Mouse (Mus musculus) CH12.LX (cell line): ENCODE measurements around the gene Smurf2. TPM values are rescaled to one million over a fixed set of nuclear protein-coding genes. Genes with fewer than 3 reads are reported as not detected.

Experiments used
- DNase-seq: peaks from one replicate; pipeline ENCODE4 v3.0.0-alpha.2; 2013; ENCODE audit errors: extremely low read depth
- H3K27ac ChIP-seq: 2 replicates; pipeline ENCODE4 v1.5.1; 2012; ENCODE audit warnings: low read depth, mild to moderate bottlenecking, control low read depth, moderate library complexity; ENCODE audit not compliant: insufficient read depth
- H3K27me3 ChIP-seq: replicated peaks from 2 replicates; pipeline ENCODE3; 2012; ENCODE audit warnings: inconsistent platforms
- H3K36me3 ChIP-seq, 2 experiments: replicated peaks in 1 of 2; 2 replicates each; pipeline versions ENCODE3 to v1.6.1; 2012; ENCODE audit warnings: inconsistent platforms in 1 of 2, low read length in 1 of 2, mild to moderate bottlenecking in 1 of 2, mixed read lengths in 1 of 2, moderate library complexity in 1 of 2; ENCODE audit not compliant: control insufficient read depth in 1 of 2, insufficient read depth in 1 of 2
- H3K4me1 ChIP-seq, 2 experiments: 2 replicates each; pipeline ENCODE4 v1.6.1; 2012; ENCODE audit warnings: inconsistent platforms in 1 of 2, moderate library complexity in 1 of 2; ENCODE audit not compliant: insufficient read depth in 2 of 2, control insufficient read depth in 1 of 2
- H3K4me2 ChIP-seq: 2 replicates; pipeline ENCODE4 v1.6.1; 2012; ENCODE audit warnings: low read depth, mild to moderate bottlenecking, control low read depth; ENCODE audit not compliant: poor library complexity, insufficient read depth, severe bottlenecking
- H3K4me3 ChIP-seq, 3 experiments: fragments of 150-350 bp in 1 of 3; sonication (generic) in 1 of 3; replicated peaks in 1 of 3; 2 replicates each; pipeline versions ENCODE3 to v1.5.1; 2011 to 2012; ENCODE audit warnings: low read depth in 2 of 3, low read length in 2 of 3, mild to moderate bottlenecking in 2 of 3, moderate library complexity in 2 of 3, control low read depth in 1 of 3, improper control_type of control experiment in 1 of 3, inconsistent platforms in 1 of 3, mixed read lengths in 1 of 3; ENCODE audit not compliant: poor library complexity in 1 of 3
- H3K79me2 ChIP-seq: replicated peaks from 2 replicates; pipeline ENCODE4 v1.6.1; 2012; ENCODE audit warnings: mild to moderate bottlenecking, moderate library complexity; ENCODE audit not compliant: control insufficient read depth, poor library complexity, insufficient read depth, severe bottlenecking; ENCODE audit errors: extremely low read depth
- H3K9ac ChIP-seq: 2 replicates; pipeline ENCODE4 v1.6.1; 2012; ENCODE audit warnings: low read depth, mild to moderate bottlenecking, control low read depth, moderate library complexity; ENCODE audit not compliant: insufficient read depth
- H3K9me3 ChIP-seq: replicated peaks from 2 replicates; pipeline ENCODE3; 2012; ENCODE audit warnings: low read length, inconsistent platforms, mixed read lengths
- CTCF ChIP-seq, 2 experiments: IDR thresholded peaks in 1 of 2; conservative IDR thresholded peaks in 1 of 2; 2 replicates each; pipeline ENCODE4 v1.5.1; 2011 to 2012; ENCODE audit warnings: low read depth in 2 of 2, low read length in 2 of 2, improper control_type of control experiment in 1 of 2, inconsistent platforms in 1 of 2, mild to moderate bottlenecking in 1 of 2, moderate library complexity in 1 of 2
- E2F4 ChIP-seq: IDR thresholded peaks from 2 replicates; pipeline ENCODE4 v1.6.1; 2011; ENCODE audit warnings: low read depth, low read length, improper control_type of control experiment; ENCODE audit not compliant: insufficient replicate concordance
- ELF1 ChIP-seq: IDR thresholded peaks from 2 replicates; pipeline ENCODE4 v1.6.1; 2014; ENCODE audit warnings: low read depth, mild to moderate bottlenecking, inconsistent platforms, low read length, improper control_type of control experiment
- IRF4 ChIP-seq: IDR thresholded peaks from 2 replicates; pipeline ENCODE4 v1.6.1; 2014; ENCODE audit warnings: low read depth, mild to moderate bottlenecking, inconsistent platforms, low read length, improper control_type of control experiment
- KAT2A ChIP-seq: IDR thresholded peaks from 2 replicates; pipeline ENCODE4 v1.6.1; 2012; ENCODE audit warnings: low read length, improper control_type of control experiment, inconsistent platforms; ENCODE audit not compliant: insufficient replicate concordance
- MAFK ChIP-seq: IDR thresholded peaks from 2 replicates; pipeline ENCODE4 v1.6.1; 2011; ENCODE audit warnings: low read length, improper control_type of control experiment; ENCODE audit not compliant: insufficient replicate concordance
- MAX ChIP-seq: IDR thresholded peaks from 2 replicates; pipeline ENCODE4 v1.6.1; 2011; ENCODE audit warnings: low read length, improper control_type of control experiment
- MAZ ChIP-seq: IDR thresholded peaks from 2 replicates; pipeline ENCODE4 v1.6.1; 2012; ENCODE audit warnings: low read depth, mild to moderate bottlenecking, inconsistent platforms, low read length, improper control_type of control experiment, moderate library complexity
- MYC ChIP-seq: IDR thresholded peaks from 2 replicates; pipeline ENCODE4 v1.6.1; 2011; ENCODE audit warnings: low read depth, mild to moderate bottlenecking, improper control_type of control experiment, low read length
- POLR2AphosphoS2 ChIP-seq: IDR thresholded peaks from 2 replicates; pipeline ENCODE4 v1.6.1; 2011; ENCODE audit warnings: low read depth, low read length, improper control_type of control experiment
- RAD21 ChIP-seq: IDR thresholded peaks from 2 replicates; pipeline ENCODE4 v1.6.1; 2011; ENCODE audit warnings: low read depth, mild to moderate bottlenecking, low read length, improper control_type of control experiment, moderate library complexity
- SIN3A ChIP-seq: IDR thresholded peaks from 2 replicates; pipeline ENCODE4 v1.6.1; 2012; ENCODE audit warnings: low read length, improper control_type of control experiment, inconsistent platforms
- SMC3 ChIP-seq: IDR thresholded peaks from 2 replicates; pipeline ENCODE4 v1.6.1; 2011; ENCODE audit warnings: low read depth, low read length, improper control_type of control experiment
- TBP ChIP-seq: conservative IDR thresholded peaks from 2 replicates; pipeline ENCODE4 v1.6.1; 2011; ENCODE audit warnings: low read depth, low read length, improper control_type of control experiment
- USF2 ChIP-seq: conservative IDR thresholded peaks from 2 replicates; pipeline ENCODE4 v1.6.1; 2011; ENCODE audit warnings: low read depth, low read length, improper control_type of control experiment
- ZC3H11A ChIP-seq: IDR thresholded peaks from 2 replicates; pipeline ENCODE4 v1.6.1; 2012; ENCODE audit warnings: low read depth, mild to moderate bottlenecking, inconsistent platforms, low read length, improper control_type of control experiment
- ZKSCAN1 ChIP-seq: IDR thresholded peaks from 2 replicates; pipeline ENCODE4 v1.6.1; 2012; ENCODE audit warnings: low read depth, inconsistent platforms, low read length, improper control_type of control experiment, borderline replicate concordance
- ZNF384 ChIP-seq: IDR thresholded peaks from 2 replicates; pipeline ENCODE4 v1.6.1; 2012; ENCODE audit warnings: low read depth, low read length, improper control_type of control experiment, inconsistent platforms
- dilution Hi-C: fragments of 300-500 bp; cut with MboI; formaldehyde crosslinking; loops from 2 replicates; pipeline ENCODE4 v1.14.3; 2020; ENCODE audit warnings: low sequenced_read_pairs; ENCODE audit not compliant: extremely low pct_unique_long_range_greater_than_20kb, extremely low pct_ligation_motif_present
- in situ Hi-C: fragments of 300-500 bp; cut with MboI; formaldehyde crosslinking; loops from 3 replicates; pipeline ENCODE4 v1.14.3; 2019; ENCODE audit warnings: low sequenced_read_pairs, low pct_ligation_motif_present, low pct_unique_long_range_greater_than_20kb, mixed read lengths
- polyA plus RNA-seq: library from polyadenylated mRNA; unstranded; fragments of >175 nt; gene quantifications from 2 replicates; pipeline ENCODE4 v1.2.1, GENCODE M21; 2012; ENCODE audit warnings: low read depth; ENCODE audit not compliant: insufficient read length
- total RNA-seq, 2 experiments: library from RNA; depleted of rRNA; stranded (reverse); fragments of 300-350 nt in 1 of 2; fragments of >200 nt in 1 of 2; gene quantifications; 2 replicates each; pipeline ENCODE4 v1.2.3; 2012 to 2014

Gene Smurf2
- total and polyA plus RNA-seq, 3 experiments = 10.8 to 13.2 (median 11.3) TPM

- dilution Hi-C loops = no loop called here
Measured at GRCm38 (mm10) chr11:106851438-106851837, 69.1 kb downstream of the Smurf2 start.

GRCm38 (mm10) chr11:106842002-106842401 lies 78.5 kb downstream of the Smurf2 start:
- Histone ChIP-seq H3K9me3 (no peaks in the 10 kb centered on the region), H3K9ac (no peak overlapping the region), H3K27me3 (no peaks in the 10 kb centered on the region), H3K4me2 (no peak overlapping the region), H3K79me2 (no peaks in the 10 kb centered on the region; the same call in 1 of the 2 replicates), H3K4me3 (no peak overlapping the region), H3K36me3 (peaks cover 7 to 57% of the 10 kb centered on the region in 2 experiments), H3K27ac (no peak overlapping the region), H3K4me1 (no peaks in the 10 kb centered on the region)
- no peak for TF ChIP-seq ZC3H11A
- TF ChIP-seq MAZ = no peak
- TF ChIP-seq SMC3 = no peak
- TF ChIP-seq MYC = no peak
- no peak for TF ChIP-seq TBP
- TF ChIP-seq MAX = no peak
- no peak for TF ChIP-seq POLR2AphosphoS2
- no peak for TF ChIP-seq IRF4
- no peak for TF ChIP-seq E2F4
- no peak for TF ChIP-seq SIN3A
- no peak for TF ChIP-seq KAT2A
- no peak for TF ChIP-seq ZNF384
- no peak for TF ChIP-seq ZKSCAN1
- dilution Hi-C loops = no loop called here
- DNase-seq = no peak
- in situ Hi-C loops = loop anchor here (10.0 kb wide), 1 partner anchor 133 kb away; no protein-coding TSS in a partner anchor

More at GRCm38 (mm10) chr11:106851438-106851837, 69.1 kb downstream of the Smurf2 start:
- Histone ChIP-seq H3K9ac (no peak overlapping the region), H3K79me2 (peaks cover 3% of the 10 kb centered on the region; the same call in 1 of the 2 replicates), H3K27ac (no peak overlapping the region), H3K36me3 (peaks cover 17 to 51% of the 10 kb centered on the region in 2 experiments), H3K4me1 (peaks cover 0 to 9% of the 10 kb centered on the region in 2 experiments; a peak in 1 of 4 replicates), H3K9me3 (no peaks in the 10 kb centered on the region), H3K4me3 (no peak overlapping the region), H3K27me3 (no peaks in the 10 kb centered on the region), H3K4me2 (no peak overlapping the region)
- 0 out of 2 replicates have a peak, but pooled peaks have one; percentile 35 for TF ChIP-seq MYC
- peak; percentile 42; the same call in 1 of the 2 replicates for TF ChIP-seq ZC3H11A
- peak; percentile 65 for TF ChIP-seq SMC3
- TF ChIP-seq MAFK = no peak
- peak; percentile 35; the same call in 1 of the 2 replicates for TF ChIP-seq ELF1
- TF ChIP-seq RAD21 = peak; percentile 96
- TF ChIP-seq ZKSCAN1 = no peak
- no peak for TF ChIP-seq USF2
- peak; percentile 49 to 89; a peak in 3 of 4 replicates for TF ChIP-seq CTCF (conservative IDR thresholded peaks at IDR 0.05 in 1 of 2, IDR thresholded peaks at IDR 0.05 in 1 of 2; ENCODE audit: low read depth in 2 of 2, low read length in 2 of 2)
- no peak for TF ChIP-seq IRF4
- in situ Hi-C loops = no loop called here
- peak; percentile 33 for DNase-seq
